Mouse (Mus musculus) embryo, embryonic 10.5 days (tissue): ENCODE measurements around the gene Cops8.

ENCODE experiments used
- DNase-seq: peaks from one replicate; pipeline ENCODE4 v3.0.0-alpha.2; 2015; ENCODE audit warnings: low spot score

Cops8 gene

DNA sequence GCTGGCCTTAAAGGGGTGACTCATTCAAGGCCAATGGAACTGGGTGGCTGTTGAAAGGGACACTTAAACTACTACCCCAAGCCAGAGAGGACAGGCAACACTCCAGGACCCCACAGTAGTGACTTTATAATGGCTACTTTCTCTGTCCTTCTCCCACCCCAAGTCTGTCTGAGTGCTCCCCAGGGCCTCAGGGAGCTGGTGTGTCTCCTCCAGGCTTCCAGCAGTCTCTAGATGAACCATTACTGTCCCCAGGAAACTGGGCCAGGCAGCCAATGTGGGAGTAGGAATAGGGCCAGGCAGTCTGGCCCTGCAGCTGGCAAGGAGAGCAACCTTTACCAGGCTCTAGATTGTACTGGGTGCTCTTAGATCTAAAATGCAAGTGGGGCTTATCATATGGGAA is 49.0 kb downstream of the Cops8 start:
- no peak for DNase-seq

DNA sequence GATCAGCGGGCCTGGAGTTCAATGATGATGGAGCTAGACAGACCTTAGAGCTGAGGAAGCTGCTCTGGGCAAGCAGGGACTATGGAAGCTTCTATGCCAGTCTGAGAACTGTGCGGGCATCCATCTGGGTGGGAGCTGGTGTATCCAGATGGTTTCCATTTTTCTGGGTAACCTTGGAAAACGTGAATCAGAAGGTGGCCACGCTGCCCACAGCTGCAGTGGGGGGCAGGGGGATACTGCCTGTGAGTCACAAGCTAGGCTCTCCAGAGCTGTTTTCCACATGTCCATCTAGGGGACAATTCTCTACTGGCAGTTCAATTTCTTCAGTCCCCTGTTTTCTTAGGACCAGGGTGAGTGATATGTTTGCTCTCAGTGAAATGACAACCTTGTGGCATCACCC is 49.8 kb downstream of the Cops8 start:
- DNase-seq = no peak

GRCm38 (mm10) chr1:90656492-90657245 is 53.9 kb downstream of the Cops8 start:
- DNase-seq = no peak

DNA sequence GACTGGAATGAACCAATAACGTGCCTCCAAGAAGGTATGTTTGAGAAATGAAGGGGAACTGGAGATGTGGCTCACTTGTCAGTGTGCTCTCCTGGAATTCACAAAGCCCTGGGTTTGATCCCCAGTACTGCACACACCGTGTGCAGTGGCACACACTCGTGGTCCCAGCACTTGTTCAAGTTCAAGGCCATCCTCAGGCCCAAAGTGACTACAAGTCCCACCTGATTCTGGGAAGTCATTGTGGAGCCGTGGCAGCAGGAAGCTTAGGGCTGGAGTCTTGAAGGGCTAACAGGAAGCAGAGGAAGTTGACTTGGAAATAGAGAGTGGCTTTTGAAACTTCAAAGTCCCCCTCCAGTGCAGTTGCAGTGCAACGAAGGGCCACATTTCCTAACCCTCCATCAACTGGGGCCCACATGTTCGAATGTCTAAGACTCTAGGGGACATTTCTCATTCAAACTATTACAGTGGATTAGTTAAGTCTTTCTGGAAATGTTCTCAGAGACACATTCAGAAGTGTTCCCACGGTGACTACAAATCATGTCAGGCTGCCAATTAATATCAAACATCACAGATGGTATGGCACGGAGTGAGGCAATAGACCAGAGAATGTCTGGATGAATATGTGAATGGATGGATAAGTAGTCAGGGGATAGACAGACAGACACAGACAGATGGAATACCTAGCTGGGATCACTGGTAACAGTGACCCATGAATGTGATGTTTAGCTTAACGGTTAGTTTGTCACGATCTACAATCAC is 54.7 kb downstream of the Cops8 start:
- DNase-seq = no peak

GRCm38 (mm10) chr1:90658581-90658980 is 55.8 kb downstream of the Cops8 start:
- DNase-seq = no peak

- no peak for DNase-seq
These were observed 57.4 kb downstream of the Cops8 start for GRCm38 (mm10) chr1:90660150-90660549.

DNA sequence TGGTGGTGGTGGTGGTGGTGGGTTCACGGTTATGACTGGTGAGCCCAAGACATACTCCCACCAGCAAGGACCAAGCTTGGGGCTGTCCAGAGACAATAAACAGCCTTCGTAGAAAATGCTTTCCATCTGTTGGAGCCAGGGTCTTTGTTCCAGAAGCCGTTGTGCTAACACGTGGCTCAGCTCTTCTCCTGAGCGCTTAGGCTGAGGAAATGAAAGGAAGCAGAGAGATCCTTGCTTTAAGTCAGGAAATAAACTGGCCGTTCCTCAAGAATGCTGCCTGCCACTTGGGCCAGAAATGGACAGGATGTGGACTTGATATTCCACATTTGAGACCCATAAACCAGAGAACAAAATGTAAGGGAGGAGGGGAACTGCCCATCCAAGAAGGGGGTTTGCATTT is 59.7 kb downstream of the Cops8 start:
- DNase-seq = no peak
